Mouse (Mus musculus): ENCODE measurements around the gene Pomgnt2.

GRCm38 (mm10) chr9:122008876-122009275 is 12.0 kb upstream of the Pomgnt2 start:
- TF ChIP-seq CHD2 (IDR thresholded peaks at IDR 0.05; ENCODE audit: low read depth, low read length) (no peak), MAFK (IDR thresholded peaks at IDR 0.05; ENCODE audit: insufficient read depth, low read depth, low read length) (no peak), ZC3H11A (IDR thresholded peaks at IDR 0.05; ENCODE audit: borderline replicate concordance, low read depth, low read length) (no peak)

All from ES-E14 (cell line).